9 mouse cellular contexts compared by ENCODE assay signal in the genomic region with DNA sequence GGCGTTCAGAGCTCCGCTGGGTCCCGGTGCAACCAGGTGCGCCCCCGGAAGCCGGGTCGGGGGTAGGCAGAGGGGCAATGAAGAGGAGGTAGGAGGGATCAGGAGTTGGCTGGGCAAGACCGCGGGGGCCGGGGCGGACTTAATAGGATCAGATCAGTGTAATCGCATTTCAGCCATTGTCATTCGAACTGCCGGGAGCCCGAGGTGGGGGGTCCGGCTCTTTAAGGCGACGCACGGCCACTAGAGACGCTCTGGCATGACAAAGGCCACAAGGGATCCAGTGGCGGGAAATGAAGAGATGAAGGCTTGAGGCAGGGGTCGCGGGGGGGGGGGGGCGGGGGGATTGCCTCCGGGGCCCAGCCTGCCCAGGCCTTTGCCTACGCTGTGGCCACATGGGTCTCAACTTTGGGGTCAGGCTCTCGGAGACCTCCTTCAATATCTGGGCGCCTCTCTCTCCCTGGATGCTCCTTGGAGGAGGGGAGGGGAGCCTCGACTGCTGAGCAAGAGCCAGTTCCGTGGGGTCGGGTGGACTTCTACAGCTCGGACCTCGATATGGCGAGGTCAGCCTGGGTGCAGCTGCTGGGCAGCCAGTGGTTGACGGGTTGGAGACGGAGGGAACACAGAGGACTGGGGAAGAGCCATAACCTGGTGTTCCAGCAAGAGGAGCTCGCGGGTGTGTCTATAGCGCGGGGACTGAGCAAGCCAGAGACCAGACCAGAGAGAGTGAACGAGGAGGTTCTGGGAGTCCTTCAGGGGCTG. TPM values are rescaled to one million over a fixed set of nuclear protein-coding genes. Genes with fewer than 3 reads are reported as not detected.
A peak's percentile ranks its signal among the peaks of the same experiment; 100 is the strongest.
DNase-seq lines count a peak whose midpoint lies in the region; ATAC-seq and TF ChIP-seq lines count a peak whose summit lies in the region.
"Had no signal": no experiment of that assay in that cellular context is flagged by ENCODE, and none has a peak within 500 bp of the region (broad histone marks: within the 10 kb centered on the region; RNA-seq: fewer than 3 reads in every experiment).

No protein-coding gene starts in this region.

- H3K9me3 ChIP-seq in kidney, embryonic 15.5 days (replicated peaks), result no peaks in the 10 kb centered on the region
- H3K9me3 ChIP-seq in embryonic facial prominence, embryonic 12.5 days, result peaks cover 5% of the 10 kb centered on the region; the same call in 1 of the 2 replicates
- no peaks in the 10 kb centered on the region for H3K9me3 ChIP-seq in limb, embryonic 13.5 days

- H3K27ac ChIP-seq in kidney, embryonic 15.5 days, result no peak overlapping the region
- H3K27ac ChIP-seq in embryonic facial prominence, embryonic 12.5 days, result no peak overlapping the region
- H3K27ac ChIP-seq in limb, embryonic 13.5 days, result no peak overlapping the region
- no peak overlapping the region for H3K27ac ChIP-seq in layer of hippocampus, adult 2 months

- H3K4me3 ChIP-seq in kidney, embryonic 15.5 days (replicated peaks), result peak overlapping the region; percentile 25
- H3K4me3 ChIP-seq in embryonic facial prominence, embryonic 12.5 days, result peak overlapping the region; percentile 27
- peak overlapping the region; percentile 25 for H3K4me3 ChIP-seq in limb, embryonic 13.5 days
- no peak overlapping the region for H3K4me3 ChIP-seq in layer of hippocampus, adult 2 months

- ATAC-seq in kidney, embryonic 15.5 days (replicated peaks; ENCODE audit: low FRiP score), result no peak
- ATAC-seq in embryonic facial prominence, embryonic 12.5 days (ENCODE audit: insufficient number of reproducible peaks, insufficient read depth, low FRiP score, low TSS enrichment), result no peak
- ATAC-seq in limb, embryonic 13.5 days (ENCODE audit: low FRiP score, low read depth), result no peak

- peaks cover 100% of the 10 kb centered on the region for H3K27me3 ChIP-seq in kidney, embryonic 15.5 days
- H3K27me3 ChIP-seq in embryonic facial prominence, embryonic 12.5 days, result peaks cover 99% of the 10 kb centered on the region
- peaks cover 100% of the 10 kb centered on the region for H3K27me3 ChIP-seq in limb, embryonic 13.5 days

- no peaks in the 10 kb centered on the region for H3K36me3 ChIP-seq in kidney, embryonic 15.5 days
- no peaks in the 10 kb centered on the region for H3K36me3 ChIP-seq in embryonic facial prominence, embryonic 12.5 days
- H3K36me3 ChIP-seq in limb, embryonic 13.5 days, result no peaks in the 10 kb centered on the region
- H3K36me3 ChIP-seq: G1E had no signal

- H3K4me2 ChIP-seq in kidney, embryonic 15.5 days, result peak overlapping the region; percentile 48
- peak overlapping the region; percentile 42 for H3K4me2 ChIP-seq in embryonic facial prominence, embryonic 12.5 days (replicated peaks)
- peak overlapping the region; percentile 51 for H3K4me2 ChIP-seq in limb, embryonic 13.5 days (replicated peaks)

- no peak for DNase-seq in kidney, postnatal 14 days
- DNase-seq in retina, adult 2 months (ENCODE audit: low read depth, low spot score), result peak; percentile 61
- no peak for DNase-seq in layer of hippocampus, adult 2 months (ENCODE audit: low spot score in 2 of 2)
- DNase-seq in cerebellum, adult 18-20 months, result no peak
- no peak for DNase-seq in layer of hippocampus, adult 18-20 months (ENCODE audit: low spot score in 2 of 2)

- no peak overlapping the region for H3K9ac ChIP-seq in kidney, embryonic 15.5 days
- no peak overlapping the region for H3K9ac ChIP-seq in embryonic facial prominence, embryonic 12.5 days
- H3K9ac ChIP-seq in limb, embryonic 13.5 days, result no peak overlapping the region

- 2% methylated on average over 41 of the region's 41 CpGs for WGBS in kidney, embryonic 15.5 days
- WGBS in embryonic facial prominence, embryonic 12.5 days, result 1% methylated on average over 41 of the region's 41 CpGs
- WGBS in limb, embryonic 13.5 days, result under 1% methylated on average over 41 of the region's 41 CpGs

- H3K4me1 ChIP-seq in kidney, embryonic 15.5 days, result peaks cover 45% of the 10 kb centered on the region
- H3K4me1 ChIP-seq in embryonic facial prominence, embryonic 12.5 days, result peaks cover 25% of the 10 kb centered on the region
- peaks cover 25% of the 10 kb centered on the region for H3K4me1 ChIP-seq in limb, embryonic 13.5 days

- TF ChIP-seq CTCF in layer of hippocampus, adult 2 months (conservative IDR thresholded peaks at IDR 0.05), result no peak

RNA-seq across cellular contexts. Expression of a gene that starts 7.9 kb away (rescaled TPM):
- polyA plus RNA-seq in kidney, embryonic 15.5 days (2015; fragmentation: Nextera tagmentation; extraction: Ambion mirVana), result 0.10 TPM in 1 of 2 replicates, not detected in the other
- polyA plus RNA-seq in embryonic facial prominence, embryonic 12.5 days (2016; fragmentation: Nextera tagmentation; extraction: Ambion mirVana), result 2.2 and 3.1 TPM in 2 replicates
- polyA plus RNA-seq in limb, embryonic 13.5 days (2015; fragmentation: Nextera tagmentation; extraction: Ambion mirVana), result 0.11 and 0.31 TPM in 2 replicates
- total RNA-seq in layer of hippocampus, adult 2 months (2021), result under 1 TPM in 1 of 2 experiments, not detected in 1; 0.31 TPM
- total RNA-seq in layer of hippocampus, adult 18-20 months (2021), result under 1 TPM; 0.27 to 0.46 TPM
- polyA plus RNA-seq: G1E had no signal
